Mouse (Mus musculus) erythroblast, embryonic 14.5 days (primary cell): ENCODE measurements around the gene Rcan1. TPM values are rescaled to one million over a fixed set of nuclear protein-coding genes. Genes with fewer than 3 reads are reported as not detected.

Source experiments
- H3K27me3 ChIP-seq: 2 replicates; pipeline ENCODE4 v1.6.1; 2012; ENCODE audit warnings: inconsistent platforms; ENCODE audit not compliant: control insufficient read depth
- H3K36me3 ChIP-seq: 2 replicates; pipeline ENCODE4 v1.6.1; 2012; ENCODE audit warnings: mild to moderate bottlenecking, inconsistent platforms; ENCODE audit not compliant: control insufficient read depth
- H3K4me1 ChIP-seq: 2 replicates; pipeline ENCODE4 v1.6.1; 2012; ENCODE audit warnings: inconsistent platforms; ENCODE audit not compliant: control insufficient read depth
- H3K4me3 ChIP-seq: replicated peaks from 2 replicates; pipeline ENCODE3; 2012; ENCODE audit warnings: moderate library complexity, mild to moderate bottlenecking, inconsistent platforms
- H3K9me3 ChIP-seq: 2 replicates; pipeline ENCODE4 v1.6.1; 2012; ENCODE audit warnings: low read length, inconsistent platforms, mixed read lengths; ENCODE audit not compliant: control insufficient read depth
- GATA1 ChIP-seq: IDR thresholded peaks from 2 replicates; pipeline ENCODE4 v1.6.1; 2012; ENCODE audit warnings: low read length, inconsistent platforms, mixed read lengths
- TAL1 ChIP-seq: IDR thresholded peaks from 3 replicates; pipeline ENCODE4 v1.6.1; 2012; ENCODE audit warnings: low read length, inconsistent platforms, mixed read lengths
- polyA plus RNA-seq: library from polyadenylated mRNA; stranded (reverse); fragments of >175 nt; gene quantifications from 2 replicates; pipeline ENCODE4 v1.2.3, GENCODE M21; 2012

The Rcan1 gene
- polyA plus RNA-seq, 1 experiment = 1.7 TPM

GRCm38 (mm10) chr16:92478561-92479150 lies 8.0 kb upstream of the Rcan1 start:
- Histone ChIP-seq H3K4me3 (no peak overlapping the region), H3K9me3 (no peaks in the 10 kb centered on the region), H3K36me3 (no peaks in the 10 kb centered on the region), H3K27me3 (peaks cover 55% of the 10 kb centered on the region), H3K4me1 (peaks cover 23% of the 10 kb centered on the region)
- TF ChIP-seq GATA1 = no peak

GRCm38 (mm10) chr16:92475093-92475860 lies 4.6 kb upstream of the Rcan1 start:
- Histone ChIP-seq H3K4me1 (peaks cover 28% of the 10 kb centered on the region), H3K9me3 (no peaks in the 10 kb centered on the region), H3K27me3 (peaks cover 30% of the 10 kb centered on the region), H3K4me3 (peak overlapping the region; percentile 58), H3K36me3 (no peaks in the 10 kb centered on the region)
- TF ChIP-seq TAL1 (no peak), GATA1 (no peak)

GRCm38 (mm10) chr16:92472898-92473297 lies 2.2 kb upstream of the Rcan1 start:
- Histone ChIP-seq H3K27me3 (peaks cover 8% of the 10 kb centered on the region), H3K36me3 (no peaks in the 10 kb centered on the region), H3K4me3 (no peak overlapping the region), H3K9me3 (no peaks in the 10 kb centered on the region), H3K4me1 (peaks cover 27% of the 10 kb centered on the region)
- TF ChIP-seq GATA1 (no peak), TAL1 (no peak)

- no peaks in the 10 kb centered on the region; the same call in 1 of the 2 replicates for H3K27me3 ChIP-seq
- no peak overlapping the region for H3K4me3 ChIP-seq
- no peaks in the 10 kb centered on the region for H3K9me3 ChIP-seq
- peaks cover 40% of the 10 kb centered on the region for H3K4me1 ChIP-seq
- peaks cover 3% of the 10 kb centered on the region for H3K36me3 ChIP-seq
- TF ChIP-seq TAL1 = no peak
- no peak for TF ChIP-seq GATA1
Observed at GRCm38 (mm10) chr16:92468459-92468858, 2.2 kb downstream of the Rcan1 start.

DNA sequence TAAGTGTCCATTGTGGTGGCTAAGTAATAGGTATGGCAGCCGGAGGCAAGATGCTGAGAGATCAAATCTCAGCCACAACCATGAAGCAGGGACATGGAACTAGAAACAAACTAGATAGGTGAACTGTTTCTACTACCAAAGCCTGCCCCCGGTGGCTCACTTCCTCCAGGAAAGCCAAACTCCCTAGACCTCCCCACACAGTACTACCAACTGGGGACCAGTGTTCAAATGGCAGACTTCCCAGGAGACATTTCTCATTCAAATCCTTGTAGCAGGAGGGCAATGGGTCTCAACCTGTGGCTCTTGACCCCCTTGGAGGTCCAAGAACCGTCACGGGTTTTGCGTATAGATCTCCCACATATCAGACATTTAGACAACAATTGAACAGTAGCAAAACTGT lies 3.6 kb downstream of the Rcan1 start:
- Histone ChIP-seq H3K27me3 (no peaks in the 10 kb centered on the region; the same call in 1 of the 2 replicates), H3K36me3 (peaks cover 12% of the 10 kb centered on the region), H3K9me3 (no peaks in the 10 kb centered on the region), H3K4me3 (no peak overlapping the region), H3K4me1 (peaks cover 48% of the 10 kb centered on the region)
- no peak for TF ChIP-seq GATA1
- no peak for TF ChIP-seq TAL1

DNA sequence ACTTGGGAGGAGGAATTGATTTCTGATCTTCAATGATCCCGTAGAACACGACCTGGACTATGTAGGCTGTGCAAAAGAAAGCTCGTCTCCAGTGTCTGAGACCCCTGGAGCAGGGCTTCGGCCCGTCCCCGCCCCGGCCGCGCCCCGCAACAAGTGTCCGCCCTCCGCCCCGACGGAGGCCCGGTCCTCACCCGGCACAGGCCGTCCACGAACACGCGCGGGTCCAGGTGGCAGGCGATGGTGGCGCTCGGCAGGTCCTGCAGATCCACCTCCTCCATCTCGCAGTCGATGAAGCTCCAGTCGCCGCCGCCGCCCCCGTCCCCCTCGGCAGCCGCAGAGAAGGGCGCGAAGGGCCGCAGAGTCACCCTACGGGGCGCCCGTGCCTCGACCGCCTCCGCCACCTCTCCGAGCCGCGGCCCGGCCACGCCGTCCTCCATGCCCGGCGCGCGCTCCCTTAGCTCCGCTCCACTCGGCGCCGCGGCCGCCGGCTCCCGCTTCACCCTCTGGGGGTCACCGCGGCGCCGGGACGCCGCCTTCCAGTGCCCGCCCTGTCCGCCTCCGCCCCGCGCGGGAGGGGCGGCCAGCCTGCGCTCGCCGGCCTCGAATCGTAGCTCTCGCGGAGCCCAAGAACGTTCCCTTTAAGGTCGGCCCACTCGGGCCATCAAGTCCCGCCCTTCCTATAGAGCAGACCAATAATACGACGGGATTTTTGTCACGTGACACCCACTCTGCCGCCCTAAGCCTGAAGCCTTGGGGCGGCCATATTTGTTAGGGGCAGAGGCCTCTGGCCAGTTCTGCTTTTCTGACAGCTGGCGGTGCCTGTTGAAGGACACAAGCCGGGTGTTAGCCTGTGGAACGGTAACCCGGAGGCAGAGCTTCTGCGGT lies 4.8 kb downstream of the Rcan1 start:
- H3K4me1 ChIP-seq = peaks cover 52% of the 10 kb centered on the region
- TF ChIP-seq TAL1 (no peak), GATA1 (no peak)
- no peaks in the 10 kb centered on the region for H3K9me3 ChIP-seq
- peak overlapping the region; percentile 86 for H3K4me3 ChIP-seq
- H3K27me3 ChIP-seq = no peaks in the 10 kb centered on the region; the same call in 1 of the 2 replicates
- H3K36me3 ChIP-seq = peaks cover 15% of the 10 kb centered on the region

GRCm38 (mm10) chr16:92465226-92465625 lies 5.4 kb downstream of the Rcan1 start:
- no peaks in the 10 kb centered on the region; the same call in 1 of the 2 replicates for H3K27me3 ChIP-seq
- H3K36me3 ChIP-seq = peaks cover 16% of the 10 kb centered on the region
- H3K4me1 ChIP-seq = peaks cover 50% of the 10 kb centered on the region
- no peaks in the 10 kb centered on the region for H3K9me3 ChIP-seq
- peak overlapping the region; percentile 86 for H3K4me3 ChIP-seq
- TF ChIP-seq TAL1 (no peak), GATA1 (no peak)

GRCm38 (mm10) chr16:92464390-92464972 lies 6.2 kb downstream of the Rcan1 start:
- no peaks in the 10 kb centered on the region for H3K9me3 ChIP-seq
- H3K27me3 ChIP-seq = no peaks in the 10 kb centered on the region
- peaks cover 16% of the 10 kb centered on the region for H3K36me3 ChIP-seq
- TF ChIP-seq TAL1 (no peak), GATA1 (no peak)
- peaks cover 52% of the 10 kb centered on the region for H3K4me1 ChIP-seq
- H3K4me3 ChIP-seq = peak overlapping the region; percentile 86

- no peak overlapping the region for H3K4me3 ChIP-seq
- H3K9me3 ChIP-seq = no peaks in the 10 kb centered on the region
- H3K4me1 ChIP-seq = peaks cover 65% of the 10 kb centered on the region
- H3K27me3 ChIP-seq = no peaks in the 10 kb centered on the region
- no peak for TF ChIP-seq TAL1
- no peak for TF ChIP-seq GATA1
- H3K36me3 ChIP-seq = peaks cover 19% of the 10 kb centered on the region
Observed at GRCm38 (mm10) chr16:92461412-92461811, 9.3 kb downstream of the Rcan1 start.
